Mouse (Mus musculus) brain, embryonic 18.5 days (tissue): ENCODE results near the gene Fam102a.

Experiments
- DNase-seq: peaks from one replicate; pipeline ENCODE4 v3.0.0-alpha.2; 2012; ENCODE audit warnings: low read depth, low spot score

Gene Fam102a

GRCm38 (mm10) chr2:32514335-32514734 lies 20.8 kb upstream of the Fam102a start:
- DNase-seq = no peak

- no peak for DNase-seq
Measured at GRCm38 (mm10) chr2:32517233-32517867, 17.8 kb upstream of the Fam102a start.

- DNase-seq = no peak
Measured at GRCm38 (mm10) chr2:32520034-32520990, 14.8 kb upstream of the Fam102a start.

GRCm38 (mm10) chr2:32524536-32525031 lies 10.5 kb upstream of the Fam102a start:
- no peak for DNase-seq

GRCm38 (mm10) chr2:32525816-32526215 lies 9.3 kb upstream of the Fam102a start:
- no peak for DNase-seq

GRCm38 (mm10) chr2:32527468-32527966 lies 7.6 kb upstream of the Fam102a start:
- DNase-seq = no peak

GRCm38 (mm10) chr2:32528326-32528725 lies 6.8 kb upstream of the Fam102a start:
- no peak for DNase-seq

GRCm38 (mm10) chr2:32530479-32530878 lies 4.7 kb upstream of the Fam102a start:
- no peak for DNase-seq

- no peak for DNase-seq
Measured at GRCm38 (mm10) chr2:32533163-32533562, 2.0 kb upstream of the Fam102a start.

- DNase-seq = no peak
Measured at GRCm38 (mm10) chr2:32534061-32534732, 935 bp upstream of the Fam102a start.

- DNase-seq = no peak
Measured at GRCm38 (mm10) chr2:32535501-32535991, 414 bp downstream of the Fam102a start.

GRCm38 (mm10) chr2:32536086-32536633 lies 1.0 kb downstream of the Fam102a start:
- no peak for DNase-seq

- no peak for DNase-seq
Measured at GRCm38 (mm10) chr2:32536634-32537359, 1.7 kb downstream of the Fam102a start.

GRCm38 (mm10) chr2:32537360-32537905 lies 2.3 kb downstream of the Fam102a start:
- no peak for DNase-seq

- DNase-seq = no peak
Measured at GRCm38 (mm10) chr2:32537941-32538340, 2.8 kb downstream of the Fam102a start.

- no peak for DNase-seq
Measured at GRCm38 (mm10) chr2:32538461-32538860, 3.3 kb downstream of the Fam102a start.

GRCm38 (mm10) chr2:32539452-32539981 lies 4.4 kb downstream of the Fam102a start:
- DNase-seq = no peak

GRCm38 (mm10) chr2:32541333-32541908 lies 6.3 kb downstream of the Fam102a start:
- no peak for DNase-seq

- DNase-seq = no peak
Measured at GRCm38 (mm10) chr2:32541986-32542573, 6.9 kb downstream of the Fam102a start.
